Mouse (Mus musculus) MEL (cell line): Measurements from ENCODE around the gene Dcp1b.

ENCODE experiments used
- CTCF ChIP-seq, 3 experiments: IDR thresholded peaks in 2 of 3; conservative IDR thresholded peaks in 1 of 3; 2 replicates each; pipeline ENCODE4 v1.5.1; 2011 to 2012; ENCODE audit warnings: low read length in 3 of 3, low read depth in 2 of 3, mild to moderate bottlenecking in 2 of 3, improper control_type of control experiment in 1 of 3, inconsistent platforms in 1 of 3, mixed read lengths in 1 of 3, moderate library complexity in 1 of 3; ENCODE audit not compliant: control insufficient read depth in 1 of 3, insufficient read depth in 1 of 3, poor library complexity in 1 of 3, severe bottlenecking in 1 of 3
- MXI1 ChIP-seq: IDR thresholded peaks from 2 replicates; pipeline ENCODE4 v1.6.1; 2011; ENCODE audit warnings: mild to moderate bottlenecking, low read depth, low read length, improper control_type of control experiment
- POLR2A ChIP-seq, 2 experiments: IDR thresholded peaks; 2 replicates each; pipeline ENCODE4 v1.6.1; 2011 to 2012; ENCODE audit warnings: low read length in 2 of 2, mild to moderate bottlenecking in 2 of 2, control low read depth in 1 of 2, improper control_type of control experiment in 1 of 2, low read depth in 1 of 2, moderate library complexity in 1 of 2; ENCODE audit not compliant: control insufficient read depth in 1 of 2, insufficient read depth in 1 of 2, poor library complexity in 1 of 2

- TF ChIP-seq MXI1 (no peak), CTCF (IDR thresholded peaks at IDR 0.05 in 2 of 3, conservative IDR thresholded peaks at IDR 0.05 in 1 of 3; ENCODE audit: control insufficient read depth in 1 of 3, insufficient read depth in 1 of 3, low read depth in 2 of 3, low read length in 3 of 3, poor library complexity in 1 of 3, severe bottlenecking in 1 of 3) (peak; percentile 71 to 85 (median 75)), POLR2A (IDR thresholded peaks at IDR 0.05; ENCODE audit: control insufficient read depth in 1 of 2, insufficient read depth in 1 of 2, low read depth in 1 of 2, low read length in 2 of 2, poor library complexity in 1 of 2) (no peak)
Measured at GRCm38 (mm10) chr6:119220297-119220696, 45.2 kb downstream of the Dcp1b start.
